Mouse (Mus musculus) cerebellum, adult 2 months (tissue): ENCODE results near the gene Srp9. TPM values are rescaled to one million over a fixed set of nuclear protein-coding genes. Genes with fewer than 3 reads are reported as not detected.

ENCODE experiments used
- DNase-seq, 2 experiments: peaks; one replicate each; pipeline ENCODE4 v3.0.0; 2021
- H3K27ac ChIP-seq: fragments of 200-500 bp; 2 replicates; pipeline ENCODE4 v1.5.1; 2012; ENCODE audit warnings: low read length, control low read depth, inconsistent platforms; ENCODE audit not compliant: insufficient read depth
- H3K27me3 ChIP-seq: fragments of 200-500 bp; 2 replicates; pipeline ENCODE4 v1.6.1; 2012; ENCODE audit warnings: inconsistent platforms, mild to moderate bottlenecking, low read length, moderate library complexity; ENCODE audit not compliant: control insufficient read depth, insufficient read depth
- H3K4me1 ChIP-seq: fragments of 200-500 bp; 2 replicates; pipeline ENCODE4 v1.6.1; 2011; ENCODE audit warnings: low read length; ENCODE audit not compliant: control insufficient read depth, insufficient read depth
- H3K4me3 ChIP-seq: fragments of 200-500 bp; replicated peaks from 2 replicates; pipeline ENCODE3; 2011; ENCODE audit warnings: mild to moderate bottlenecking, low read depth, low read length, control low read depth; ENCODE audit not compliant: insufficient read depth
- CTCF ChIP-seq: fragments of 200-500 bp; IDR thresholded peaks from 2 replicates; pipeline ENCODE4 v1.5.1; 2011; ENCODE audit warnings: low read depth, mild to moderate bottlenecking, control low read depth, low read length, moderate library complexity, borderline replicate concordance; ENCODE audit not compliant: insufficient read depth
- POLR2A ChIP-seq: fragments of 200-500 bp; IDR thresholded peaks from 2 replicates; pipeline ENCODE4 v1.6.1; 2011; ENCODE audit warnings: low read length, control low read depth, borderline replicate concordance; ENCODE audit not compliant: insufficient read depth
- WGBS: fragments of 180-500 bp; shearing (Covaris S2); methylation state at CpG from one replicate; pipeline ENCODE4 v1.1.7; 2018; 5-methylcytosine and 5-hydroxymethylcytosine counted together
- polyA plus RNA-seq: library from polyadenylated mRNA; depleted of rRNA; stranded (reverse); fragments of >200 nt; gene quantifications from 2 replicates; pipeline ENCODE4 v1.2.3, GENCODE M21; 2012

Srp9 gene
- polyA plus RNA-seq, 1 experiment = 124 TPM

- H3K4me1 ChIP-seq = peaks cover 11% of the 10 kb centered on the region
- H3K27me3 ChIP-seq = no peaks in the 10 kb centered on the region; the same call in 1 of the 2 replicates
- H3K27ac ChIP-seq = no peak overlapping the region
- no peak overlapping the region for H3K4me3 ChIP-seq
- TF ChIP-seq CTCF (no peak), POLR2A (no peak)
- WGBS = 91% methylated on average over 9 of the region's 9 CpGs
- no peak for DNase-seq
Observed at GRCm38 (mm10) chr1:182107251-182107650, 17.3 kb upstream of the Srp9 start.

- peaks cover 11% of the 10 kb centered on the region for H3K4me1 ChIP-seq
- TF ChIP-seq CTCF (no peak), POLR2A (no peak)
- WGBS = 83% methylated on average over 13 of the region's 13 CpGs
- DNase-seq = no peak
- no peak overlapping the region for H3K4me3 ChIP-seq
- no peaks in the 10 kb centered on the region; the same call in 1 of the 2 replicates for H3K27me3 ChIP-seq
- no peak overlapping the region for H3K27ac ChIP-seq
Observed at GRCm38 (mm10) chr1:182108397-182109099, 16.0 kb upstream of the Srp9 start.

- no peak overlapping the region for H3K27ac ChIP-seq
- no peak for DNase-seq
- no peak for TF ChIP-seq CTCF
- no peak for TF ChIP-seq POLR2A
- 65% methylated on average over 11 of the region's 11 CpGs for WGBS
- no peaks in the 10 kb centered on the region; the same call in 1 of the 2 replicates for H3K27me3 ChIP-seq
- H3K4me3 ChIP-seq = no peak overlapping the region
- peaks cover 11% of the 10 kb centered on the region for H3K4me1 ChIP-seq
Observed at GRCm38 (mm10) chr1:182110185-182110584, 14.4 kb upstream of the Srp9 start.

- Histone ChIP-seq H3K27ac (no peak overlapping the region), H3K4me3 (no peak overlapping the region), H3K27me3 (no peaks in the 10 kb centered on the region; the same call in 1 of the 2 replicates), H3K4me1 (peaks cover 11% of the 10 kb centered on the region)
- DNase-seq = peak; percentile 50 to 65
- whole genome bisulfite sequencing = 15% methylated on average over 15 of the region's 15 CpGs
- TF ChIP-seq CTCF (no peak), POLR2A (no peak)
Observed at GRCm38 (mm10) chr1:182110708-182111385, 13.7 kb upstream of the Srp9 start.

GRCm38 (mm10) chr1:182111386-182112317, 12.9 kb upstream of the Srp9 start:
- H3K27ac ChIP-seq = no peak overlapping the region
- H3K4me3 ChIP-seq = no peak overlapping the region
- no peak for TF ChIP-seq CTCF
- TF ChIP-seq POLR2A = no peak
- H3K27me3 ChIP-seq = no peaks in the 10 kb centered on the region; the same call in 1 of the 2 replicates
- DNase-seq = peak; percentile 41 to 55
- 31% methylated on average over 14 of the region's 14 CpGs for WGBS
- peaks cover 11% of the 10 kb centered on the region for H3K4me1 ChIP-seq

- 93% methylated on average over 15 of the region's 15 CpGs for WGBS
- Histone ChIP-seq H3K27ac (no peak overlapping the region), H3K27me3 (no peaks in the 10 kb centered on the region; the same call in 1 of the 2 replicates), H3K4me1 (peaks cover 11% of the 10 kb centered on the region), H3K4me3 (no peak overlapping the region)
- TF ChIP-seq POLR2A = no peak
- TF ChIP-seq CTCF = no peak
- no peak for DNase-seq
Observed at GRCm38 (mm10) chr1:182112385-182112784, 12.2 kb upstream of the Srp9 start.

GRCm38 (mm10) chr1:182113131-182113530, 11.4 kb upstream of the Srp9 start:
- WGBS = 93% methylated on average over 11 of the region's 11 CpGs
- no peak for DNase-seq
- Histone ChIP-seq H3K4me3 (no peak overlapping the region), H3K27me3 (no peaks in the 10 kb centered on the region; the same call in 1 of the 2 replicates), H3K27ac (no peak overlapping the region), H3K4me1 (peaks cover 11% of the 10 kb centered on the region)
- TF ChIP-seq CTCF = no peak
- TF ChIP-seq POLR2A = no peak
